Mouse (Mus musculus) skeletal muscle tissue, adult 2 months (tissue): ENCODE results near the gene Wdr35.

ENCODE experiments used
- DNase-seq: peaks from one replicate; pipeline ENCODE4 v3.0.0-alpha.2; 2012; ENCODE audit warnings: low read depth, low spot score

Gene Wdr35

GRCm38 (mm10) chr12:9052075-9052829 lies 78.6 kb downstream of the Wdr35 start:
- DNase-seq = peak; percentile 66

- no peak for DNase-seq
These were observed 79.7 kb downstream of the Wdr35 start for GRCm38 (mm10) chr12:9053345-9053744.

DNA sequence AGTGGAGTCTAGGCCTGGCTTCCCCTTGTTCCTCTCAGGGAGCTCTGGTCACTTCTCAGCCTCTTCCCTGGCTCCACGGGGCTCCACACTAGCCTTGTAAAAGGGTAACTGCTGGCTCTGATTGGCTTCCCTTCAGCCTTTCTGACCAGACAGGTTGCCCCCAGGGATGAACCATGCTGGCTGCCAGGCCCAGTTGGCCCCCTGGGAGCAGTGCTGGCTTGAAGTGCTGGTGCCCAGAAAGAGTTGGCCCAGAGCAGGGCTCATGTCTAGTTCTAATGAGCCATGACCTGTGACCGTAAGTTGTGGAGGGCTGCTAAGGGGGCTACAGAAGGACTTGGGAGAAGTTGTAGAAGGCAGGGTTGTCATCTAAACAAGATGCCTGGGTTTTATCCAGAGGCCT lies 80.3 kb downstream of the Wdr35 start:
- no peak for DNase-seq

DNA sequence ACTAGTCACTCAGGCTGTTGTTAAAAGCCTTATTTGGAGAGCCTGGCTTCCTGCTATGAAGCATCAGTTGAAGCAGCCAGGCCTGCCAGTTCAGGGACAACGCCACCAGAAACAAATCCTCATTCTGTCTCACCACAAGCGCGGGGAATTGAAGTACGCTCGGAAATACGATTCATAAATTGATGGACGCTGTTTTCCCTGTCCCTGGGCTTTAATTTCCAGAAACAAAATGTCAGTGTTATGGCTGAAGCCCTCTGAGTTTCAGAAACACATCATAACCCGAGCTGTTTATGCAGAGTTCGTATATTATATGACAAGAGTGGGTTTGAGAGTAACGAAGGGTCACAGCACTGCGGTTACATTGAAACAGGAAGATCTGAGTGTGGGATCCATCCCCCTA lies 81.6 kb downstream of the Wdr35 start:
- no peak for DNase-seq

GRCm38 (mm10) chr12:9059502-9059901 lies 85.8 kb downstream of the Wdr35 start:
- DNase-seq = peak; percentile 53

- DNase-seq = no peak
These were observed 86.3 kb downstream of the Wdr35 start for GRCm38 (mm10) chr12:9059965-9060364.

- no peak for DNase-seq
These were observed 89.9 kb downstream of the Wdr35 start for GRCm38 (mm10) chr12:9063611-9064010.

DNA sequence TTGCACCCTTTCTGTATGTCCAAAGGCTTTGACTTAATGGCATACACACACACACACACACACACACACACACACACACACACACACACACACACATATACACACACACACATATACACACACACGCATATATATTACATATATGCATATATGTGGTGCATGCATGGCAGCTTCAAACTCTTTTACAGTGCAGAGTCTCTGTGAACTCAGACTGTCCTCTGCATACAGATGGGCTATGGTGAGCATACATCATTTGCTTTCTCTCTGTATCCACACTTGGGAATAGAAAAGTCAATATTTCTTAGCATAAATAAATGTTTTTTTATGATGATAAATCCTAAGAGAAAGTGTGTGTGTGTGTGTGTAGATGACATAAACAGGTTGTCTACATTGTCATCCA lies 97.4 kb downstream of the Wdr35 start:
- DNase-seq = no peak

DNA sequence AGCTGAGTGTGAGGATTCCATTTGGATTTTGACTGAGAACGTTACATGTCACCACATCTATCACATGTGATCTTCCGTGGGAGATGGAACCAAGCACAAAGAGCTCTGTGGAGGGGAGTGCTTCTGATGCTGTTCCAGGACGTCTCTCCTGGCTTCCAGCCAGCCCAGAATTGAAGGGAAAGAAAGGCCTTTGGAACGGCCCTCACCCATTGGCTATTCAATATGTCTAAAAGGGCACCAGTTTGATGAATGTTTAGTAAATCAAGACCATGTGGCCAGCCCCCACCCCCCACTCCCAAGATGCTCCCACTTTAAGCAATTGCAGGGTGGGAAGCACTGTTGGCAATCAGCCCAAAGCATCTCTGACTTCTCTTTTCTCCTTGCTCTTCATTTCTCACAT lies 97.8 kb downstream of the Wdr35 start:
- DNase-seq = no peak

GRCm38 (mm10) chr12:9077554-9078125 lies 103.9 kb downstream of the Wdr35 start:
- DNase-seq = peak; percentile 19
